Mouse (Mus musculus) stomach, adult 2 months (tissue): ENCODE results near the gene Pxn. TPM values are rescaled to one million over a fixed set of nuclear protein-coding genes. Genes with fewer than 3 reads are reported as not detected.

Experiments used
- polyA plus RNA-seq: library from polyadenylated mRNA; depleted of rRNA; stranded (reverse); fragments of >200 nt; gene quantifications from 2 replicates; pipeline ENCODE4 v1.2.3, GENCODE M21; 2012; rRNA removed

Gene Pxn
- 48.3 and 55.4 TPM in 2 replicates for polyA plus RNA-seq

GRCm38 (mm10) chr5:115506454-115507201 is at the start of gene Pxn:
Gene Pxn, plus strand, starts transcription at chr5:115506676.

GRCm38 (mm10) chr5:115465642-115466420 is 40.6 kb upstream of the Pxn start, which contains the start of gene Pla2g1b:
Gene Pla2g1b, plus strand, starts transcription at chr5:115466262.

GRCm38 (mm10) chr5:115483947-115484920 is 22.2 kb upstream of the Pxn start, which contains the start of gene Sirt4:
Gene Sirt4, minus strand, starts transcription at chr5:115484725.

GRCm38 (mm10) chr5:115559237-115560101 is 53.0 kb downstream of the Pxn start, which contains the start of gene Rplp0:
Gene Rplp0, plus strand, starts transcription at chr5:115559467.

GRCm38 (mm10) chr5:115564737-115565393 is 58.4 kb downstream of the Pxn start, which contains the start of gene Gcn1l1:
Gene Gcn1l1, plus strand, starts transcription at chr5:115565254.

Other genes with a start within 250 kb of the Pxn start
- gene Rnf10, start 233.8 kb upstream of the Pxn start, polyA plus RNA-seq, result 73.9 and 104 TPM in 2 replicates
- gene Coq5, start 227.0 kb upstream of the Pxn start, polyA plus RNA-seq, result 4.9 and 5.8 TPM in 2 replicates
- gene Dynll1, start 205.7 kb upstream of the Pxn start, polyA plus RNA-seq, result 51.1 and 79.2 TPM in 2 replicates
- gene Srsf9, start 179.5 kb upstream of the Pxn start, polyA plus RNA-seq, result 10.4 and 21.9 TPM in 2 replicates
- 3.6 and 4.2 TPM in 2 replicates for gene Gatc, start 165.5 kb upstream of the Pxn start, polyA plus RNA-seq
- gene Triap1, start 165.5 kb upstream of the Pxn start, polyA plus RNA-seq, result 4.2 and 4.3 TPM in 2 replicates
- gene Cox6a1, start 157.7 kb upstream of the Pxn start, polyA plus RNA-seq, result 2,279 and 5,235 TPM in 2 replicates
- gene Msi1, start 77.1 kb upstream of the Pxn start, polyA plus RNA-seq, result 8.2 and 8.9 TPM in 2 replicates
- gene Pla2g1b, start 40.4 kb upstream of the Pxn start, polyA plus RNA-seq, result 22,403 and 37,455 TPM in 2 replicates
- gene Sirt4, start 22.0 kb upstream of the Pxn start, polyA plus RNA-seq, result 11.4 and 13.2 TPM in 2 replicates
- gene Rplp0, start 52.8 kb downstream of the Pxn start, polyA plus RNA-seq, result 1,163 and 1,311 TPM in 2 replicates
- 14.9 and 16.2 TPM in 2 replicates for gene Gcn1l1, start 58.6 kb downstream of the Pxn start, polyA plus RNA-seq
- gene Rab35, start 125.2 kb downstream of the Pxn start, polyA plus RNA-seq, result 39.1 and 58.7 TPM in 2 replicates
- 29.1 and 31.4 TPM in 2 replicates for gene Bicdl1, start 224.9 kb downstream of the Pxn start, polyA plus RNA-seq